Mouse (Mus musculus) heart, embryonic 14.5 days (tissue): Measurements from ENCODE around the gene Orm3. TPM values are rescaled to one million over a fixed set of nuclear protein-coding genes. Genes with fewer than 3 reads are reported as not detected.

Source experiments
- ATAC-seq: fragments of 200-750 bp; cut with Nextera tagmentation; 2 replicates; pipeline ENCODE4 v1.8.0; 2017; ENCODE audit warnings: low read depth, moderate TSS enrichment; ENCODE audit not compliant: insufficient number of reproducible peaks, insufficient read depth, low FRiP score
- H3K27ac ChIP-seq, 2 experiments: fragments of 200-500 bp in 1 of 2; fragments of 300-500 bp in 1 of 2; sonication (generic) in 1 of 2; replicated peaks in 1 of 2; 2 replicates each; pipeline ENCODE4 v1.5.1; 2012 to 2014; ENCODE audit warnings: low read depth in 2 of 2, low read length in 2 of 2, control low read depth in 1 of 2, mild to moderate bottlenecking in 1 of 2, mixed read lengths in 1 of 2; ENCODE audit not compliant: control insufficient read depth in 1 of 2, insufficient read depth in 1 of 2
- H3K27me3 ChIP-seq: fragments of 300-500 bp; sonication (generic); 2 replicates; pipeline ENCODE4 v1.6.1; 2014; ENCODE audit warnings: mild to moderate bottlenecking, low read length, control low read depth; ENCODE audit not compliant: control insufficient read depth, insufficient read depth
- H3K36me3 ChIP-seq: fragments of 300-500 bp; sonication (generic); 2 replicates; pipeline ENCODE4 v1.6.1; 2014; ENCODE audit warnings: mild to moderate bottlenecking, control low read depth, low read length, mixed read lengths; ENCODE audit not compliant: control insufficient read depth, insufficient read depth
- H3K4me1 ChIP-seq, 2 experiments: fragments of 200-500 bp in 1 of 2; fragments of 300-500 bp in 1 of 2; sonication (generic) in 1 of 2; 2 replicates each; pipeline ENCODE4 v1.6.1; 2012 to 2014; ENCODE audit warnings: low read length in 2 of 2, control low read depth in 1 of 2, mixed read lengths in 1 of 2; ENCODE audit not compliant: control insufficient read depth in 2 of 2, insufficient read depth in 2 of 2
- H3K4me2 ChIP-seq: fragments of 300-500 bp; sonication (generic); 2 replicates; pipeline ENCODE4 v1.6.1; 2014; ENCODE audit warnings: mild to moderate bottlenecking, low read length
- H3K4me3 ChIP-seq, 2 experiments: fragments of 200-500 bp in 1 of 2; fragments of 300-500 bp in 1 of 2; sonication (generic) in 1 of 2; 2 replicates each; pipeline ENCODE4 v1.5.1; 2012 to 2014; ENCODE audit warnings: low read length in 2 of 2, mild to moderate bottlenecking in 2 of 2, control low read depth in 1 of 2, low read depth in 1 of 2, moderate library complexity in 1 of 2; ENCODE audit not compliant: control insufficient read depth in 1 of 2, insufficient read depth in 1 of 2
- H3K9ac ChIP-seq: fragments of 300-500 bp; sonication (generic); 2 replicates; pipeline ENCODE4 v1.6.1; 2014; ENCODE audit warnings: mild to moderate bottlenecking, low read length
- H3K9me3 ChIP-seq: fragments of 300-500 bp; sonication (generic); 2 replicates; pipeline ENCODE4 v1.6.1; 2016; ENCODE audit warnings: low read length, control low read depth; ENCODE audit not compliant: control insufficient read depth
- WGBS: fragments of 180-500 bp; shearing (Covaris S2); extraction: QIAGEN DNeasy Blood & Tissue Kit; methylation state at CpG from one replicate; pipeline ENCODE4 v1.1.7; 2014; 5-methylcytosine and 5-hydroxymethylcytosine counted together
- polyA plus RNA-seq: library from polyadenylated mRNA; unstranded; fragments of >200 nt; fragmentation: Nextera tagmentation; extraction: Ambion mirVana; gene quantifications from 2 replicates; pipeline ENCODE4 v1.2.1, GENCODE M21; 2014

Orm3 gene
- polyA plus RNA-seq, 1 experiment from 2014 or later, result not detected

DNA sequence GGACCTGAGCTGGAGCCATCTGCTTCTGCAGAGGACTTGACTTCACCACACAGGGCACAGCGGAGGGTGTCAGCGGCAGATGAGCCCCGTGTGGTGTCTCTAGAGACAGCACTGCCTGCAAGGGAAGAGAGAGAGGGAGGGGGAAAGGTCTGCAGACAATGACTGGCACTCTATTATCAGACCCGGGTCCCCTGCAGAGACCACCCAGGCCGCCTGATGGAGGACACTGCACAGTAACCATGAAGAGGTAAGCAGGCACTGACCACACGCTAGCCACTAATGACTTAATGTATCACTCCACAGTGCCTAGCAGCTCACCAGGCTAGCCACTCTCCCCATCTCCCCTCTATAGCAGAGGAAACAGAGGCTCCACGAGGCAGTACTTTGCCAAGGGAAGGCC lies 14.9 kb downstream of the Orm3 start:
- H3K9me3 ChIP-seq, result no peaks in the 10 kb centered on the region
- WGBS, result 35% methylated on average over 7 of the region's 7 CpGs
- H3K4me2 ChIP-seq, result no peak overlapping the region
- H3K4me3 ChIP-seq, result no peak overlapping the region
- ATAC-seq, result no peak
- H3K9ac ChIP-seq, result no peak overlapping the region
- H3K27me3 ChIP-seq, result peaks cover 6% of the 10 kb centered on the region; the same call in 1 of the 2 replicates
- H3K4me1 ChIP-seq, result no peaks in the 10 kb centered on the region
- peaks cover 22% of the 10 kb centered on the region for H3K36me3 ChIP-seq
- H3K27ac ChIP-seq, result no peak overlapping the region

GRCm38 (mm10) chr4:63371890-63372289 lies 15.9 kb downstream of the Orm3 start:
- H3K9ac ChIP-seq, result no peak overlapping the region
- WGBS, result 51% methylated on average over 3 of the region's 3 CpGs
- no peak for ATAC-seq

DNA sequence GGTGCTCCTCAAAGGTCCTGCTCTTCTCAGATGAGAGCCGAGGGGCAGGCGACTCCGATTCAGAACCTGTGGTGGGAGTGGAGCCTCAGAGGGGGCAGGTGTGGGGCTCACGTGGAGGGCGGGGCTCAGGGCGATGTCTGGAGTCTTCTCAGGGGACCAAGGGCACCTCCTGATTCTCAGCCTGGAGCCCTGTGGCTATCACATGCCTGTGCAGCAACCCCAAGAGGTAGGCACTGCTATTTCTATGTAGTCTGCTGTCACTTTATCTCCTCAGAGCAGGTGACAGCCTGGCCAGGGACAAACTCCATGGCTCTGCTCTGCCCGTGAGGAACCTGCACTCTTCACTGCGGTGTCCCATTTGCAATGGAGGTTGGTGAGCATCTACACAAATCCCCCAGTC lies 17.4 kb downstream of the Orm3 start:
- Histone ChIP-seq H3K27me3 (peaks cover 6% of the 10 kb centered on the region; the same call in 1 of the 2 replicates), H3K9me3 (no peaks in the 10 kb centered on the region), H3K27ac (no peak overlapping the region), H3K36me3 (peaks cover 24% of the 10 kb centered on the region), H3K4me1 (no peaks in the 10 kb centered on the region), H3K4me2 (no peak overlapping the region), H3K4me3 (no peak overlapping the region), H3K9ac (no peak overlapping the region)
- no peak for ATAC-seq
- 86% methylated on average over 8 of the region's 8 CpGs for WGBS

More at GRCm38 (mm10) chr4:63371890-63372289, 15.9 kb downstream of the Orm3 start:
- Histone ChIP-seq H3K27ac (no peak overlapping the region), H3K4me1 (no peaks in the 10 kb centered on the region), H3K4me3 (no peak overlapping the region), H3K36me3 (peaks cover 22% of the 10 kb centered on the region), H3K9me3 (no peaks in the 10 kb centered on the region), H3K4me2 (no peak overlapping the region), H3K27me3 (peaks cover 6% of the 10 kb centered on the region; the same call in 1 of the 2 replicates)

- H3K4me3 ChIP-seq, result no peak overlapping the region
- no peaks in the 10 kb centered on the region for H3K4me1 ChIP-seq
- H3K9ac ChIP-seq, result no peak overlapping the region
- H3K4me2 ChIP-seq, result no peak overlapping the region
- H3K27ac ChIP-seq, result no peak overlapping the region
- 76% methylated on average over 12 of the region's 12 CpGs for WGBS
- H3K36me3 ChIP-seq, result peaks cover 31% of the 10 kb centered on the region
- H3K27me3 ChIP-seq, result peaks cover 6% of the 10 kb centered on the region; the same call in 1 of the 2 replicates
- H3K9me3 ChIP-seq, result no peaks in the 10 kb centered on the region
- ATAC-seq, result no peak
These were observed 18.4 kb downstream of the Orm3 start for GRCm38 (mm10) chr4:63374331-63374730.

DNA sequence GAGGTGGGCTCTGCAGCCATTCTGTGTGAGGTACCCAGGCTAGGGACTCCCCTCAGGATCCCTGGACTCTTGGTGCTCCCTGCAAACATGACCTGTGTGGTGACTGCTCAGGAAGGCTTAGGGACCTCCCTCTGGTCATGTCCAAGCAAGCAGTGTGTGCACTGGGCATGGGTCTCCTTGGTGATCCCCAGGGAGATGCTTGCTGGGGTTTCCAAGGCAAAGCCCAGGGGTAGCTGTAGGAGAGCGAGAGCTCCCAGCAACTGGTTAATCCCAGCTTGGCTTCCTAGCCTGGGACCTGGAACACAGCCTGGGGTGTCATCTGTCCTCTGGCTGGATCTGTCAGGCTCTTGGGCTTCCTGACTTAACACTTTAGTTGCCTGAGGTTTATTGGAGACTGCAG lies 19.4 kb downstream of the Orm3 start:
- Histone ChIP-seq H3K27ac (no peak overlapping the region), H3K4me2 (no peak overlapping the region), H3K9me3 (no peaks in the 10 kb centered on the region), H3K4me3 (no peak overlapping the region), H3K4me1 (no peaks in the 10 kb centered on the region), H3K9ac (no peak overlapping the region), H3K36me3 (peaks cover 35% of the 10 kb centered on the region), H3K27me3 (peaks cover 6% of the 10 kb centered on the region; the same call in 1 of the 2 replicates)
- WGBS, result 82% methylated on average over 1 of the region's 1 CpGs
- ATAC-seq, result no peak

DNA sequence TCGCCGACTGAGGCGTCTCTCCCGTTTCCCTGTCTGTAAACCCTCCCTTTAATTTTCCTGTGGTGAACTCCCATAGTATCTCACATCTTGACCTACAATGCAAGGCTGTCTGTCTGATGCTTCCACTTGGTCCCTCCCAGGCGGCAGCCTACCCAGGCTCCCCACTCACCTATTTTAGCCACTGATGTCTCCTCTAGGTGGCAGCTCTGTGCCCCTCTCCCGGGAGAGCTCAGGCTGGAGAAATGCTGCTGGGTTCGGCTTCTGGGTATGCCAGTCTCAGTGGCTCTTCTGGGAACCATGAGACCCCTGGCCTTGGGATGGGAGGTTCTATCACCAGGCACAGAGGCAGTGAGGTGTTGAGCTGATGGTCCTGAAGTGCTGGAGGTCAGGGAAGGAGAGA lies 21.5 kb downstream of the Orm3 start:
- Histone ChIP-seq H3K4me1 (no peaks in the 10 kb centered on the region), H3K9me3 (no peaks in the 10 kb centered on the region), H3K9ac (no peak overlapping the region), H3K27me3 (no peaks in the 10 kb centered on the region), H3K27ac (no peak overlapping the region), H3K36me3 (peaks cover 48% of the 10 kb centered on the region), H3K4me2 (no peak overlapping the region), H3K4me3 (no peak overlapping the region)
- ATAC-seq, result no peak
- 67% methylated on average over 7 of the region's 7 CpGs for WGBS

DNA sequence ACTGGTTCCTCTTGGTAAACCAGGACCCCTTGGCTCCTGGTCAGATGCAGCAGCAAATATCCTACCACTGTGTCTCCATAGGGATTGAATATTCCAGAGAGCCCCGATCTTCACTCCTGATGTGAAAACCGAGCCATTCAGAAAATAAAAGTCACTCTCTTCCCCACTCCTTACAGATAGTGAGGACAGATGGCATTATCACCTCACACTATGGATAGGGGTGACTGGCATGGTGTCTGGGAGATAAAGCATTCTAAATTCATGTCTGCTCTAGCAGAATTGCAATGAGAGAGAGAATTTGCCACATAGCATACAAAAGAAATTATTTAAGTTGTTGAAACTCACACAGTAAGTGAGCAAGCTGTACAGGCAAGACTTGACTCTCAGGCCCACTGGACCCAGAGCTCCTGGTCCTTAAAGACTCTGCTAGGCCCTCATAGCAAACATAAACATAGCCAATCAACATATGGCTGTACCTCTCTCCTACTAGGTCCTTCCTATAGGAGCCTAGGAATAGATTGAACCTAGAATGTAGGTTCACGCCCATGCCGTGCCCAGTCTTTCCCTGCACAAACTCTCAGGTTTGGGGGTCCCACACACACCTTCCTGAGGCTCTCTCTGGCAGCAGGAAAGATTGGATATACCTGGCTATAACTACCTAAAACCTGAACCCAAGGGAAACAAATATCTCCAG lies 26.9 kb downstream of the Orm3 start:
- H3K27me3 ChIP-seq, result no peaks in the 10 kb centered on the region
- ATAC-seq, result no peak
- no peaks in the 10 kb centered on the region for H3K4me1 ChIP-seq
- no peak overlapping the region for H3K4me3 ChIP-seq
- WGBS, result 75% methylated on average over 4 of the region's 4 CpGs
- no peak overlapping the region for H3K27ac ChIP-seq
- peaks cover 42% of the 10 kb centered on the region for H3K36me3 ChIP-seq
- no peak overlapping the region for H3K9ac ChIP-seq
- H3K9me3 ChIP-seq, result no peaks in the 10 kb centered on the region
- H3K4me2 ChIP-seq, result no peak overlapping the region

- no peak for ATAC-seq
- Histone ChIP-seq H3K27me3 (no peaks in the 10 kb centered on the region), H3K4me1 (no peaks in the 10 kb centered on the region), H3K36me3 (peaks cover 45% of the 10 kb centered on the region), H3K4me2 (no peak overlapping the region), H3K4me3 (no peak overlapping the region), H3K9ac (no peak overlapping the region), H3K27ac (no peak overlapping the region), H3K9me3 (no peaks in the 10 kb centered on the region)
- 82% methylated on average over 12 of the region's 12 CpGs for WGBS
These were observed 27.5 kb downstream of the Orm3 start for GRCm38 (mm10) chr4:63383474-63383873.
